Mouse (Mus musculus): ENCODE measurements around the gene Gm12830. TPM values are rescaled to one million over a fixed set of nuclear protein-coding genes. Genes with fewer than 3 reads are reported as not detected.

Gene Gm12830
- polyA plus RNA-seq (2012; rRNA removed) (not detected in 2 replicates), polyA plus RNA-seq (2014; fragmentation: Nextera tagmentation; extraction: Ambion mirVana) (not detected in 2 replicates)

GRCm38 (mm10) chr4:114821567-114822192, at the start of gene Gm12830:
Gm12830 (plus strand) TSS chr4:114821722.
- Histone ChIP-seq H3K9ac (ENCODE audit: low read depth, low read length, severe bottlenecking) (peak within 1 kb of the TSS; percentile 56), H3K4me1 (ENCODE audit: control insufficient read depth, insufficient read depth, low read length) (peaks cover 24% of the 10 kb centered on the region), H3K9me3 (ENCODE audit: control insufficient read depth, low read length) (no peaks in the 10 kb centered on the region), H3K4me3 (replicated peaks; ENCODE audit: low read length) (peak within 1 kb of the TSS; percentile 27), H3K36me3 (ENCODE audit: control insufficient read depth, insufficient read depth, low read length) (no peaks in the 10 kb centered on the region), H3K27me3 (ENCODE audit: control insufficient read depth, insufficient read depth, low read length) (peaks cover 16% of the 10 kb centered on the region; the same call in 1 of the 2 replicates), H3K4me2 (replicated peaks; ENCODE audit: low read depth, low read length, severe bottlenecking) (peak within 1 kb of the TSS; percentile 49), H3K27ac (replicated peaks; ENCODE audit: low read depth, low read length) (peak within 1 kb of the TSS; percentile 48; the same call in 1 of the 2 replicates)
- TF ChIP-seq POLR2A (IDR thresholded peaks at IDR 0.05; ENCODE audit: borderline replicate concordance, extremely low read depth, insufficient read depth, insufficient read length): no peak
- under 1% methylated on average over 51 of the region's 51 CpGs for WGBS
- ATAC-seq (ENCODE audit: low FRiP score, low read depth) (peak; percentile 90), DNase-seq (ENCODE audit: low spot score) (peak; percentile 90)

GRCm38 (mm10) chr4:114773316-114773715, 48.2 kb upstream of the Gm12830 start:
- Histone ChIP-seq H3K36me3 (ENCODE audit: control insufficient read depth, insufficient read depth, low read length) (no peaks in the 10 kb centered on the region), H3K4me1 (ENCODE audit: control insufficient read depth, insufficient read depth, low read length) (0 out of 2 replicates have a peak, but pooled peaks cover 7% of the 10 kb centered on the region), H3K27me3 (ENCODE audit: control insufficient read depth, insufficient read depth, low read length) (no peaks in the 10 kb centered on the region), H3K9me3 (ENCODE audit: control insufficient read depth, low read length) (no peaks in the 10 kb centered on the region), H3K9ac (ENCODE audit: low read depth, low read length, severe bottlenecking) (no peak overlapping the region), H3K4me3 (replicated peaks; ENCODE audit: low read length) (no peak overlapping the region), H3K4me2 (replicated peaks; ENCODE audit: low read depth, low read length, severe bottlenecking) (no peak overlapping the region), H3K27ac (replicated peaks; ENCODE audit: low read depth, low read length) (no peak overlapping the region)
- no peak for DNase-seq (ENCODE audit: low spot score)
- ATAC-seq (ENCODE audit: low FRiP score, low read depth): no peak
- 83% methylated on average over 1 of the region's 1 CpGs for WGBS
- TF ChIP-seq POLR2A (IDR thresholded peaks at IDR 0.05; ENCODE audit: borderline replicate concordance, extremely low read depth, insufficient read depth, insufficient read length): no peak

- Histone ChIP-seq H3K4me3 (replicated peaks; ENCODE audit: low read length) (no peak overlapping the region), H3K36me3 (ENCODE audit: control insufficient read depth, insufficient read depth, low read length) (no peaks in the 10 kb centered on the region), H3K4me1 (ENCODE audit: control insufficient read depth, insufficient read depth, low read length) (peaks cover 26% of the 10 kb centered on the region), H3K9ac (ENCODE audit: low read depth, low read length, severe bottlenecking) (no peak overlapping the region), H3K27ac (replicated peaks; ENCODE audit: low read depth, low read length) (no peak overlapping the region), H3K4me2 (replicated peaks; ENCODE audit: low read depth, low read length, severe bottlenecking) (no peak overlapping the region), H3K9me3 (ENCODE audit: control insufficient read depth, low read length) (no peaks in the 10 kb centered on the region), H3K27me3 (ENCODE audit: control insufficient read depth, insufficient read depth, low read length) (peaks cover 4% of the 10 kb centered on the region; the same call in 1 of the 2 replicates)
- no peak for ATAC-seq (ENCODE audit: low FRiP score, low read depth)
- DNase-seq (ENCODE audit: low spot score): no peak
- TF ChIP-seq POLR2A (IDR thresholded peaks at IDR 0.05; ENCODE audit: borderline replicate concordance, extremely low read depth, insufficient read depth, insufficient read length): no peak
- WGBS: 31% methylated on average over 11 of the region's 11 CpGs
These were observed 43.8 kb upstream of the Gm12830 start for GRCm38 (mm10) chr4:114777625-114778202.

DNA sequence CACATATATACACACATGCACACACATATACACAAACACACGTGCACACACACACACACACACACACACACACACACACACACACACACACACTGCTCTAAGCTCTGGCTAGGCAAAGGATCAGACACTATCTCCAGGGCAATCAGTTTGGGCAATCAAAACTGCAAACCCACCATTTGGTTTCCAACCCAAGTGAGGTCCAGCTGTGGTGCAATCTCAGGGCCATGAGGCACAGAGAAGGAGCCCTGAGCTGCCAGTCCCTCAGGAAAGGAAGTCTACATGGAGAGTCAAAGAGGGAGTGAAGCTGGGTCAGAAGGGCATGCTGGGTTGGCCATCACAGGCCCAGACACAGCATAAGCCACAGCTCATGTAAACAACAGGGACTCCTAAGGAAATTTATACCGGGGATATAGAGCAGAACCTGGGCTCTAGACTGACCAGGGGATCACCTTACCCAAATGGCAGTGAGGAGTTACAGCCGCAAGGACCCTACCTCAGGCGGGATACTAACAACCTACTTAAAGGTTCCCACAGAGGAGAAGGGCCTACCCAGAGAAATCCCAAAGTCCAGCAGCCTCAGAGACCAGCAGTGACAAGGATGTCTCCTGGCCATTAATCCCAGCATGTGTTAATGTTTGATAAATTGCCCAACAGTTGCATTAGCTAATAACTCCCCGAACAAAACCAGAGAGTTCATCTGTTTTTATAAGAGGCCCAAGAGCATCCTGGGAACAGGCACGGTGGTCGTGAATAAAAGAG, 42.6 kb upstream of the Gm12830 start:
- Histone ChIP-seq H3K4me2 (replicated peaks; ENCODE audit: low read depth, low read length, severe bottlenecking) (no peak overlapping the region), H3K9ac (ENCODE audit: low read depth, low read length, severe bottlenecking) (no peak overlapping the region), H3K4me3 (replicated peaks; ENCODE audit: low read length) (no peak overlapping the region), H3K27ac (replicated peaks; ENCODE audit: low read depth, low read length) (peak overlapping the region; percentile 68; the same call in 1 of the 2 replicates), H3K36me3 (ENCODE audit: control insufficient read depth, insufficient read depth, low read length) (no peaks in the 10 kb centered on the region), H3K9me3 (ENCODE audit: control insufficient read depth, low read length) (no peaks in the 10 kb centered on the region), H3K27me3 (ENCODE audit: control insufficient read depth, insufficient read depth, low read length) (peaks cover 4% of the 10 kb centered on the region; the same call in 1 of the 2 replicates), H3K4me1 (ENCODE audit: control insufficient read depth, insufficient read depth, low read length) (peaks cover 26% of the 10 kb centered on the region)
- DNase-seq (ENCODE audit: low spot score): no peak
- 26% methylated on average over 7 of the region's 7 CpGs for WGBS
- ATAC-seq (ENCODE audit: low FRiP score, low read depth): no peak; the same call in 1 of the 2 replicates
- TF ChIP-seq POLR2A (IDR thresholded peaks at IDR 0.05; ENCODE audit: borderline replicate concordance, extremely low read depth, insufficient read depth, insufficient read length): no peak

- Histone ChIP-seq H3K27ac (replicated peaks; ENCODE audit: low read depth, low read length) (peak overlapping the region; percentile 68), H3K9me3 (ENCODE audit: control insufficient read depth, low read length) (no peaks in the 10 kb centered on the region), H3K36me3 (ENCODE audit: control insufficient read depth, insufficient read depth, low read length) (no peaks in the 10 kb centered on the region), H3K4me2 (replicated peaks; ENCODE audit: low read depth, low read length, severe bottlenecking) (peak overlapping the region; percentile 14; the same call in 1 of the 2 replicates), H3K27me3 (ENCODE audit: control insufficient read depth, insufficient read depth, low read length) (peaks cover 4% of the 10 kb centered on the region; the same call in 1 of the 2 replicates), H3K4me3 (replicated peaks; ENCODE audit: low read length) (no peak overlapping the region), H3K4me1 (ENCODE audit: control insufficient read depth, insufficient read depth, low read length) (peaks cover 26% of the 10 kb centered on the region), H3K9ac (ENCODE audit: low read depth, low read length, severe bottlenecking) (no peak overlapping the region)
- WGBS: 19% methylated on average over 5 of the region's 5 CpGs
- ATAC-seq (ENCODE audit: low FRiP score, low read depth) (peak; percentile 35; the same call in 1 of the 2 replicates), DNase-seq (ENCODE audit: low spot score) (peak; percentile 9)
- no peak for TF ChIP-seq POLR2A (IDR thresholded peaks at IDR 0.05; ENCODE audit: borderline replicate concordance, extremely low read depth, insufficient read depth, insufficient read length)
These were observed 42.1 kb upstream of the Gm12830 start for GRCm38 (mm10) chr4:114779475-114779757.
